Mouse (Mus musculus): ENCODE data around the gene Leprot. TPM values are rescaled to one million over a fixed set of nuclear protein-coding genes. Genes with fewer than 3 reads are reported as not detected.

Leprot gene
- polyA plus RNA-seq, 1 experiment from 2014 or later: 41.1 TPM

GRCm38 (mm10) chr4:101669811-101670210, 22.3 kb downstream of the Leprot start:
- DNase-seq: no peak
- WGBS (ENCODE audit: insufficient replicate concordance): 76% methylated on average over 5 of the region's 5 CpGs
- no peak overlapping the region for H3K27ac ChIP-seq (ENCODE audit: low read depth)
- TF ChIP-seq CTCF (IDR thresholded peaks at IDR 0.05; ENCODE audit: low read depth) (no peak), EP300 (IDR thresholded peaks at IDR 0.05; ENCODE audit: low read depth) (no peak)
- no peak overlapping the region for H3K4me3 ChIP-seq (ENCODE audit: low read depth, low read length)
- no peaks in the 10 kb centered on the region for H3K4me1 ChIP-seq (ENCODE audit: insufficient read depth)
- no peak overlapping the region for H3K4me2 ChIP-seq (ENCODE audit: low read depth, low read length)
- ATAC-seq: no peak
- H3K27me3 ChIP-seq (ENCODE audit: insufficient read depth, low read length): no peaks in the 10 kb centered on the region
- no peaks in the 10 kb centered on the region for H3K36me3 ChIP-seq (replicated peaks; ENCODE audit: insufficient read depth, low read length)
- H3K9me3 ChIP-seq (ENCODE audit: low read length): 0 out of 2 replicates have a peak, but pooled peaks cover 2% of the 10 kb centered on the region
- H3K9ac ChIP-seq (replicated peaks): no peak overlapping the region

- H3K9ac ChIP-seq (replicated peaks): no peak overlapping the region
- H3K4me1 ChIP-seq (ENCODE audit: insufficient read depth): peaks cover 10% of the 10 kb centered on the region
- peak overlapping the region; percentile 95 for H3K27ac ChIP-seq (ENCODE audit: low read depth)
- 47% methylated on average over 5 of the region's 5 CpGs for WGBS (ENCODE audit: insufficient replicate concordance)
- TF ChIP-seq EP300 (IDR thresholded peaks at IDR 0.05; ENCODE audit: low read depth) (peak; percentile 71; the same call in 1 of the 2 replicates), CTCF (IDR thresholded peaks at IDR 0.05; ENCODE audit: low read depth) (no peak)
- H3K4me3 ChIP-seq (ENCODE audit: low read depth, low read length): no peak overlapping the region
- DNase-seq (peak; percentile 75), ATAC-seq (peak; percentile 99)
- no peak overlapping the region for H3K4me2 ChIP-seq (ENCODE audit: low read depth, low read length)
- no peaks in the 10 kb centered on the region for H3K36me3 ChIP-seq (replicated peaks; ENCODE audit: insufficient read depth, low read length)
- no peaks in the 10 kb centered on the region for H3K27me3 ChIP-seq (ENCODE audit: insufficient read depth, low read length)
- H3K9me3 ChIP-seq (ENCODE audit: low read length): no peaks in the 10 kb centered on the region
Measured at GRCm38 (mm10) chr4:101674790-101675189, 27.3 kb downstream of the Leprot start.

GRCm38 (mm10) chr4:101675726-101676125, 28.2 kb downstream of the Leprot start:
- peak overlapping the region; percentile 95 for H3K27ac ChIP-seq (ENCODE audit: low read depth)
- ATAC-seq (peak; percentile 21), DNase-seq (no peak)
- H3K27me3 ChIP-seq (ENCODE audit: insufficient read depth, low read length): no peaks in the 10 kb centered on the region
- WGBS (ENCODE audit: insufficient replicate concordance): 42% methylated on average over 4 of the region's 4 CpGs
- no peak overlapping the region for H3K4me2 ChIP-seq (ENCODE audit: low read depth, low read length)
- H3K9me3 ChIP-seq (ENCODE audit: low read length): no peaks in the 10 kb centered on the region
- peaks cover 10% of the 10 kb centered on the region for H3K4me1 ChIP-seq (ENCODE audit: insufficient read depth)
- TF ChIP-seq CTCF (IDR thresholded peaks at IDR 0.05; ENCODE audit: low read depth): no peak
- TF ChIP-seq EP300 (IDR thresholded peaks at IDR 0.05; ENCODE audit: low read depth): peak; percentile 75
- H3K4me3 ChIP-seq (ENCODE audit: low read depth, low read length): no peak overlapping the region
- H3K36me3 ChIP-seq (replicated peaks; ENCODE audit: insufficient read depth, low read length): no peaks in the 10 kb centered on the region
- no peak overlapping the region for H3K9ac ChIP-seq (replicated peaks)

GRCm38 (mm10) chr4:101682620-101683019, 35.1 kb downstream of the Leprot start:
- TF ChIP-seq EP300 (IDR thresholded peaks at IDR 0.05; ENCODE audit: low read depth) (no peak), CTCF (IDR thresholded peaks at IDR 0.05; ENCODE audit: low read depth) (no peak)
- no peak for DNase-seq
- Histone ChIP-seq H3K36me3 (replicated peaks; ENCODE audit: insufficient read depth, low read length) (no peaks in the 10 kb centered on the region), H3K4me3 (ENCODE audit: low read depth, low read length) (no peak overlapping the region), H3K27ac (ENCODE audit: low read depth) (no peak overlapping the region), H3K9me3 (ENCODE audit: low read length) (no peaks in the 10 kb centered on the region), H3K4me2 (ENCODE audit: low read depth, low read length) (no peak overlapping the region), H3K4me1 (ENCODE audit: insufficient read depth) (peaks cover 3% of the 10 kb centered on the region; the same call in 1 of the 2 replicates), H3K27me3 (ENCODE audit: insufficient read depth, low read length) (no peaks in the 10 kb centered on the region), H3K9ac (replicated peaks) (no peak overlapping the region)
- peak; percentile 52 for ATAC-seq
- WGBS (ENCODE audit: insufficient replicate concordance): 78% methylated on average over 4 of the region's 4 CpGs

- Histone ChIP-seq H3K9ac (replicated peaks) (no peak overlapping the region), H3K4me2 (ENCODE audit: low read depth, low read length) (no peak overlapping the region), H3K36me3 (replicated peaks; ENCODE audit: insufficient read depth, low read length) (no peaks in the 10 kb centered on the region), H3K27ac (ENCODE audit: low read depth) (no peak overlapping the region), H3K27me3 (ENCODE audit: insufficient read depth, low read length) (no peaks in the 10 kb centered on the region), H3K4me1 (ENCODE audit: insufficient read depth) (peaks cover 3% of the 10 kb centered on the region; the same call in 1 of the 2 replicates), H3K9me3 (ENCODE audit: low read length) (no peaks in the 10 kb centered on the region), H3K4me3 (ENCODE audit: low read depth, low read length) (no peak overlapping the region)
- 58% methylated on average over 3 of the region's 3 CpGs for WGBS (ENCODE audit: insufficient replicate concordance)
- peak; percentile 58 for TF ChIP-seq EP300 (IDR thresholded peaks at IDR 0.05; ENCODE audit: low read depth)
- peak; percentile 35; the same call in 1 of the 2 replicates for TF ChIP-seq CTCF (IDR thresholded peaks at IDR 0.05; ENCODE audit: low read depth)
- no peak for DNase-seq
- peak; percentile 77 for ATAC-seq
Measured at GRCm38 (mm10) chr4:101683086-101683485, 35.6 kb downstream of the Leprot start.

GRCm38 (mm10) chr4:101684821-101685220, 37.3 kb downstream of the Leprot start:
- Histone ChIP-seq H3K9ac (replicated peaks) (no peak overlapping the region), H3K27me3 (ENCODE audit: insufficient read depth, low read length) (no peaks in the 10 kb centered on the region), H3K4me1 (ENCODE audit: insufficient read depth) (peaks cover 3% of the 10 kb centered on the region; the same call in 1 of the 2 replicates), H3K27ac (ENCODE audit: low read depth) (no peak overlapping the region), H3K4me2 (ENCODE audit: low read depth, low read length) (no peak overlapping the region), H3K9me3 (ENCODE audit: low read length) (no peaks in the 10 kb centered on the region), H3K4me3 (ENCODE audit: low read depth, low read length) (no peak overlapping the region), H3K36me3 (replicated peaks; ENCODE audit: insufficient read depth, low read length) (no peaks in the 10 kb centered on the region)
- ATAC-seq (no peak), DNase-seq (no peak)
- WGBS (ENCODE audit: insufficient replicate concordance): 71% methylated on average over 3 of the region's 3 CpGs
- TF ChIP-seq CTCF (IDR thresholded peaks at IDR 0.05; ENCODE audit: low read depth): no peak

All from liver, postnatal 0 days (tissue).